Mouse (Mus musculus) testis, adult 2 months (tissue): Measurements from ENCODE around the gene Lemd1.

Source experiments
- CTCF ChIP-seq: fragments of 200-500 bp; IDR thresholded peaks from 2 replicates; pipeline ENCODE4 v1.5.1; 2012; ENCODE audit warnings: low read depth, mild to moderate bottlenecking, inconsistent platforms, low read length, moderate library complexity; ENCODE audit not compliant: control insufficient read depth, insufficient read depth, insufficient replicate concordance
- POLR2A ChIP-seq: fragments of 200-500 bp; IDR thresholded peaks from 2 replicates; pipeline ENCODE4 v1.6.1; 2012; ENCODE audit warnings: low read depth, mild to moderate bottlenecking, inconsistent platforms, low read length, moderate library complexity; ENCODE audit not compliant: control insufficient read depth

DNA sequence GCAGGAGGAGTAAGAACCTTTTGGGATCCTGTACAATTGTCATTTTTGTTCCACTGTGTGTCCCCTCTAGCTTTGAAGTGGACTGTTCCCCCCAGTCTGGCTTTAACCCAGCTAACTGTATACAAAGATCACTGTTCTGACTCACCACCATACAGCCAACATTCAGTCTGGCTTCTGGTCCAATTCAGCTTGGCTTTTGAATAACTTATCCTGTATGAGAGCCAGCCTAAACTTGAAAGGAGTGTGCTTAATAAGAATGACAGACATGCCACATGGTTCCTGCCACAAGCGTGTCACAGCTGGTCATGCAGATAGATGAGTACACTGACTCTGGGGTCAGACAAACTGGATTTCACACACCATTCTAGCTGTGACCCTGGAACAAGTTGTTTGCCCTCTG lies 95.5 kb downstream of the Lemd1 start:
- TF ChIP-seq CTCF (no peak), POLR2A (no peak)
